In genomic region chr7:27361283-27361946, GRCm38 (mm10) we compare ENCODE assay signal across 8 mouse cellular contexts. TPM values are rescaled to one million over a fixed set of nuclear protein-coding genes. Genes with fewer than 3 reads are reported as not detected.
DNase-seq lines count a peak whose midpoint lies in the region; ATAC-seq and TF ChIP-seq lines count a peak whose summit lies in the region.

No protein-coding gene starts in this region.

- H3K36me3 ChIP-seq in embryonic facial prominence, embryonic 15.5 days: no peaks in the 10 kb centered on the region
- no peaks in the 10 kb centered on the region for H3K36me3 ChIP-seq in limb, embryonic 14.5 days (ENCODE audit: control insufficient read depth, insufficient read depth, low read length)

- WGBS in bone marrow, adult 2 months: under 1% methylated on average over 52 of the region's 52 CpGs
- under 1% methylated on average over 52 of the region's 52 CpGs for WGBS in embryonic facial prominence, embryonic 15.5 days
- WGBS in limb, embryonic 14.5 days: under 1% methylated on average over 49 of the region's 52 CpGs

- no peak for TF ChIP-seq CTCF in bone marrow, adult 2 months (IDR thresholded peaks at IDR 0.05; ENCODE audit: control insufficient read depth, insufficient read depth, low read length)

- no peak overlapping the region for H3K27ac ChIP-seq in bone marrow, adult 2 months (ENCODE audit: control insufficient read depth, insufficient read depth, low read depth, low read length, poor library complexity)
- H3K27ac ChIP-seq in embryonic facial prominence, embryonic 15.5 days (replicated peaks): no peak overlapping the region
- H3K27ac ChIP-seq in limb, embryonic 14.5 days (replicated peaks; ENCODE audit: low read depth, low read length): no peak overlapping the region

- no peaks in the 10 kb centered on the region; the same call in 1 of the 2 replicates for H3K4me1 ChIP-seq in bone marrow, adult 2 months (ENCODE audit: control insufficient read depth, insufficient read depth, low read length)
- peaks cover 30% of the 10 kb centered on the region for H3K4me1 ChIP-seq in embryonic facial prominence, embryonic 15.5 days
- peaks cover 5% of the 10 kb centered on the region for H3K4me1 ChIP-seq in limb, embryonic 14.5 days (ENCODE audit: control insufficient read depth, insufficient read depth, low read length)

- H3K9me3 ChIP-seq in embryonic facial prominence, embryonic 15.5 days (replicated peaks): no peaks in the 10 kb centered on the region
- no peaks in the 10 kb centered on the region for H3K9me3 ChIP-seq in limb, embryonic 14.5 days (ENCODE audit: control insufficient read depth, low read length)

- H3K4me3 ChIP-seq in bone marrow, adult 2 months (replicated peaks; ENCODE audit: control insufficient read depth, low read depth, low read length): peak overlapping the region; percentile 1
- H3K4me3 ChIP-seq in embryonic facial prominence, embryonic 15.5 days (replicated peaks): peak overlapping the region; percentile 57
- H3K4me3 ChIP-seq in limb, embryonic 14.5 days (replicated peaks; ENCODE audit: low read length): peak overlapping the region; percentile 55

- DNase-seq in 416B (ENCODE audit: low read depth): peak; percentile 100
- DNase-seq in heart, adult 8-10 months (ENCODE audit: low spot score): peak; percentile 98
- DNase-seq in kidney, adult 9 months: peak; percentile 100
- peak; percentile 99 for DNase-seq in limb, embryonic 14.5 days (ENCODE audit: low spot score)
- peak; percentile 95 for DNase-seq in monocyte, adult 2 months (ENCODE audit: low read depth in 1 of 2, low spot score in 2 of 2)
- DNase-seq in spleen, postnatal 36 days (ENCODE audit: low spot score in 2 of 2): peak; percentile 99 to 100

- peaks cover 49% of the 10 kb centered on the region for H3K27me3 ChIP-seq in embryonic facial prominence, embryonic 15.5 days
- H3K27me3 ChIP-seq in limb, embryonic 14.5 days (ENCODE audit: control insufficient read depth, insufficient read depth, low read length): peaks cover 54% of the 10 kb centered on the region

- H3K4me2 ChIP-seq in embryonic facial prominence, embryonic 15.5 days (replicated peaks): peak overlapping the region; percentile 85
- peak overlapping the region; percentile 71 for H3K4me2 ChIP-seq in limb, embryonic 14.5 days (replicated peaks; ENCODE audit: low read depth, low read length, severe bottlenecking)

- peak; percentile 95 for ATAC-seq in embryonic facial prominence, embryonic 15.5 days (ENCODE audit: insufficient number of reproducible peaks, low FRiP score, low TSS enrichment, low read depth)
- ATAC-seq in limb, embryonic 14.5 days (ENCODE audit: low FRiP score, low read depth): peak; percentile 96

- peak overlapping the region; percentile 47 for H3K9ac ChIP-seq in embryonic facial prominence, embryonic 15.5 days
- peak overlapping the region; percentile 60 for H3K9ac ChIP-seq in limb, embryonic 14.5 days (ENCODE audit: low read depth, low read length, severe bottlenecking)

- TF ChIP-seq POLR2A in bone marrow, adult 2 months (IDR thresholded peaks at IDR 0.05; ENCODE audit: borderline replicate concordance, control insufficient read depth, low read depth, low read length): peak; percentile 35; the same call in 1 of the 2 replicates
- TF ChIP-seq POLR2A in limb, embryonic 14.5 days (IDR thresholded peaks at IDR 0.05; ENCODE audit: borderline replicate concordance, extremely low read depth, insufficient read depth, insufficient read length): 0 out of 2 replicates have a peak, but pooled peaks have one; percentile 47

RNA-seq across cellular contexts. Expression of gene Gm20479, which starts 4.2 kb away (rescaled TPM):
- polyA plus RNA-seq in bone marrow, adult 2 months (2011; ENCODE audit: insufficient read depth, insufficient read length, low replicate concordance, missing spikeins): not detected in 2 replicates
- polyA plus RNA-seq in embryonic facial prominence, embryonic 15.5 days (2015; fragmentation: Nextera tagmentation; extraction: Ambion mirVana): 0.35 and 0.43 TPM in 2 replicates
- total RNA-seq in heart, adult 8-10 months (2022): not detected
- polyA plus RNA-seq in limb, embryonic 14.5 days (2012; rRNA removed): 0.32 TPM in 1 of 2 replicates, not detected in the other
- not detected in 2 replicates for polyA plus RNA-seq in limb, embryonic 14.5 days (2014; fragmentation: Nextera tagmentation; extraction: Ambion mirVana)

RNA-seq across cellular contexts. Expression of gene Shkbp1, which starts 5.6 kb away (rescaled TPM):
- 44.6 and 80.0 TPM in 2 replicates for polyA plus RNA-seq in bone marrow, adult 2 months (2011; ENCODE audit: insufficient read depth, insufficient read length, low replicate concordance, missing spikeins)
- 36.8 and 46.2 TPM in 2 replicates for polyA plus RNA-seq in embryonic facial prominence, embryonic 15.5 days (2015; fragmentation: Nextera tagmentation; extraction: Ambion mirVana)
- 1 to 10 TPM; 4.8 to 8.0 (median 6.0) TPM for total RNA-seq in heart, adult 8-10 months (2022)
- polyA plus RNA-seq in limb, embryonic 14.5 days (2012; rRNA removed): 58.7 and 80.6 TPM in 2 replicates
- polyA plus RNA-seq in limb, embryonic 14.5 days (2014; fragmentation: Nextera tagmentation; extraction: Ambion mirVana): 30.5 and 35.5 TPM in 2 replicates

RNA-seq across cellular contexts. Expression of gene Ltbp4, which starts 23.9 kb away (rescaled TPM):
- 1.3 and 5.8 TPM in 2 replicates for polyA plus RNA-seq in bone marrow, adult 2 months (2011; ENCODE audit: insufficient read depth, insufficient read length, low replicate concordance, missing spikeins)
- polyA plus RNA-seq in embryonic facial prominence, embryonic 15.5 days (2015; fragmentation: Nextera tagmentation; extraction: Ambion mirVana): 85.5 and 92.3 TPM in 2 replicates
- total RNA-seq in heart, adult 8-10 months (2022): 100 to 1,000 TPM; 166 to 198 (median 187) TPM
- polyA plus RNA-seq in limb, embryonic 14.5 days (2012; rRNA removed): 86.0 and 107 TPM in 2 replicates
- 54.3 and 57.1 TPM in 2 replicates for polyA plus RNA-seq in limb, embryonic 14.5 days (2014; fragmentation: Nextera tagmentation; extraction: Ambion mirVana)

Comparison
In these comparisons a context has a peak if more than half of its experiments do, and no peak if none do; other contexts are left out.
1. H3K4me3 ChIP-seq: peak in every context shown above with its lines; median percentile 57 in embryonic facial prominence, embryonic 15.5 days; 55 in limb, embryonic 14.5 days; 1 in bone marrow, adult 2 months.